Mouse (Mus musculus): ENCODE measurements around the gene Ctbp2. TPM values are rescaled to one million over a fixed set of nuclear protein-coding genes. Genes with fewer than 3 reads are reported as not detected.

The Ctbp2 gene
- polyA plus RNA-seq, 1 experiment from 2014 or later: 133 TPM

DNA sequence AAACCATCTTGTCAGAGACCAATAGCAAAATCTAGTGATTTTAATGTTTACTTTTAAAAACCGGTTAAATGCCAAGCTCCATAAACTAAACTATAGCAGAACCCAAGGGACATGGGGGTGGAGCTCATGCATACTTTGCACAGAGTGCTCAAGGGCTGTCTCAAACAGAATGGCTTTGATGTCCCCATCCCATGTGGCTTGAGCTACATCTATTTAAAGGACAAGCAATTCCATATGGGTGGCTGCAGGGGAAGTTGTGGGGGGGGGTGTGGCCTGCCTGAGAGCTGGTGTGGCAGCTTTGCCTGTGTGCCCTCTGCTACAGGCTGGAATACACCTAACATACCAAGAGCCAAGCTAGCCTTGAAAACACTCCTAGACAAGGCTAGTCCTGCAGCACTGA is 99.5 kb downstream of the Ctbp2 start:
- Histone ChIP-seq H3K27me3 (ENCODE audit: poor library complexity, severe bottlenecking) (no peaks in the 10 kb centered on the region), H3K27ac (no peak overlapping the region)
- 62% methylated on average over 1 of the region's 1 CpGs for WGBS

DNA sequence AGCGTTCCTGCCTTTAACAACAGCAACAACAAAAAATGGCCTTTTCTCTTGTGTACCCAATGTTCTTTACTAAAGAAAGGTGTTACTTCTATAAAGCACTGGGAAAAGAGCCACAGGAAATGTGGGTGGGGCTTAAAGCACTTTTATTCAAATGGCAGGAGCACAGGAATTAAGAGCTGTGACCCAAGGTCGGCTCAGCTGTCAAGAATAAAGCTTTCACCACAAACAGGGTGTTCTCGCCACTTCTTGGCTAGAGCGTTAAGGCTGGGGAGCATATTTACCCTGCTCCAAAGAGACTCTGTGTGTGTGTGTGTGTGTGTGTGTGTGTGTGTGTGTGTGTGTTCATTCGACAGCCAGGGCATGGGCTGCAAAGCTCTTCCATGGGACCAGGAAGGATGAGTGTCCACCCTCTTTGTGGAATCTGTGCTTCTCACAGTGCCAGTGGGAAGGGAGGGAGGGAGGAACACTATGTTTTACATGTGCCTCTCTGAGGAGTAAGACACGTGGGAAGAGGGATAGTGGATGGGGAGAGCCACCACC is 104.6 kb downstream of the Ctbp2 start:
- no peak overlapping the region for H3K4me3 ChIP-seq
- H3K27me3 ChIP-seq (ENCODE audit: poor library complexity, severe bottlenecking): no peaks in the 10 kb centered on the region
- peaks cover 29% of the 10 kb centered on the region for H3K36me3 ChIP-seq (replicated peaks)
- no peaks in the 10 kb centered on the region for H3K9me3 ChIP-seq
- 0 out of 2 replicates have a peak overlapping the region, but pooled peaks have one; percentile 4 for H3K27ac ChIP-seq
- DNase-seq (ENCODE audit: extremely low spot score, low spot score): no peak
- H3K4me1 ChIP-seq: peaks cover 72% of the 10 kb centered on the region
- WGBS: 40% methylated on average over 6 of the region's 6 CpGs

More for the DNA sequence above, 99.5 kb downstream of the Ctbp2 start:
- Histone ChIP-seq H3K4me3 (no peak overlapping the region), H3K9me3 (no peaks in the 10 kb centered on the region), H3K4me1 (peaks cover 70% of the 10 kb centered on the region), H3K36me3 (replicated peaks) (peaks cover 45% of the 10 kb centered on the region)
- DNase-seq (ENCODE audit: extremely low spot score, low spot score): no peak

DNA sequence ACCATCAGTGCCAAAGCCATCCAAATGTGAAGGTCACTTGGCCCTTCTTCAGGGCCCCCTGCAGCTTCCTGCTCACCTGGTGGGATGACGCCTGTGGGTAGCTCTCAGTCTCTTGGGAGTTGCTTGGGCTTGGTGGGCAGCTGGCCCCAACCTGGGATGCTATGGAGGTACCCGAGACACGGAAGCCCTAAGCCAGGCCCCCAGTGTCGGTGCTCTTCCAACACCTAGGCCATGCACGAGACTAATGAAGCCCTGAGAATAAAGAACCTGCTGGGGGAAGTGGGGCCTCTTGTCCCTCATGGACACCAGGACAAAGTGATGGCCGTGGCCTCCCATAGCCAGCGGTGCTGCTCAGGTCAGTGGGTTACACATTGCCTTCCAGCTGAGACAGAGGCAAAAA is 105.2 kb downstream of the Ctbp2 start:
- Histone ChIP-seq H3K27ac (peak overlapping the region; percentile 4; the same call in 1 of the 2 replicates), H3K27me3 (ENCODE audit: poor library complexity, severe bottlenecking) (no peaks in the 10 kb centered on the region), H3K9me3 (no peaks in the 10 kb centered on the region), H3K4me3 (no peak overlapping the region), H3K4me1 (peaks cover 78% of the 10 kb centered on the region), H3K36me3 (replicated peaks) (peaks cover 31% of the 10 kb centered on the region)
- no peak for DNase-seq (ENCODE audit: extremely low spot score, low spot score)
- 77% methylated on average over 7 of the region's 7 CpGs for WGBS

DNA sequence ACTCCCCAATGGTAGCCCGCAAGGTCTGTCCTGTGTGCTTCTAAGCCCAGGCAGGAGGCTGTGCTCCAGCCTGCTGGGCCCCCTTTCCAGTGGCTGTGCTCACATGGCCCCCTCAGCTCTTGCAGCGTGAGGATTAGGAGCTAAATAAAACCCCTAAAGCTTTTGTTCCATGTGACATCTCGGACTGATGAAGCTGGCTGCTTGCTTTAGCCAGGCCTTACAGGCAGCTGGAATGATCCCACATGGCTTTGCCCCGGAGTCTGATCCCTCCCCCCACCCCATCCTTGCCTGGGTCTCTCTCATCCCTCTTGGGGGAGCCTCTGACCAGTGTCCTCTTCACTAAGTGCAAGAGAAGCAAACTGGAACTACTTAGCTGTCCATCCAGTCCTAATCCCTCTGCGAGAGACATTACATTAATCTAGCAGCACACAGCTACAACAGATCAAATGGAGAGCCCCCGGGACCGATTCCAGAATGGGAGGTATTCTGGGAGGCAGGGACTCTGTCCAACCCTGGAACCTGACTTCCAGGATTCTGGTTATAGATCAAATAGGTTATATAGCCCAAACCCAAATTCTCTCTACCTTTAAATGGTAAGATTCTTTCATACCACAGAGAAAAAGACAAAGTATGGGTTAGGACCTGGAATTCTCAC is 108.6 kb downstream of the Ctbp2 start:
- peaks cover 34% of the 10 kb centered on the region for H3K36me3 ChIP-seq (replicated peaks)
- WGBS: 31% methylated on average over 7 of the region's 7 CpGs
- no peaks in the 10 kb centered on the region for H3K9me3 ChIP-seq
- peaks cover 94% of the 10 kb centered on the region for H3K4me1 ChIP-seq
- no peaks in the 10 kb centered on the region for H3K27me3 ChIP-seq (ENCODE audit: poor library complexity, severe bottlenecking)
- H3K4me3 ChIP-seq: peak overlapping the region; percentile 21
- DNase-seq (ENCODE audit: extremely low spot score, low spot score): peak; percentile 33
- peak overlapping the region; percentile 80 for H3K27ac ChIP-seq

DNA sequence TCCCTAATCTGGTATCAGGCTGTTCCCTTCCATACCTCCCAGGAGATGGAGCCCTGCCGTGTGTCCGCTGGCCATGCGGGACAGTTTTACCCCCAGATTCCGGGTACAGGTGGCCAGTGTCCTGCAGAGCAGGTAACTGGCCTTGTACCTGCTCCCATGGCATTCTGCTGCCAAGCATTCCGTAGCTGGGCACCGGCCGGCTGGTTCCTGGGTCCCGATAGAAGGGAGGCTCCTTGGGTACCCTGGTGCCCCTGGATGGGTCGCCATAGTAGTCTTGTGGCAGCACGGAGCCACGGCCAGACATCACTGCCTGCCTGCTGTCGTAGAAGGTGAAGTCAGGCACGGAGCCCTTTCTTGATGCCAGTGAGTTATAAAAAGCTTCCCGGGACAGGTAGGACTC is 109.5 kb downstream of the Ctbp2 start:
- H3K4me3 ChIP-seq: no peak overlapping the region
- H3K36me3 ChIP-seq (replicated peaks): peaks cover 43% of the 10 kb centered on the region
- H3K9me3 ChIP-seq: no peaks in the 10 kb centered on the region
- peaks cover 87% of the 10 kb centered on the region for H3K4me1 ChIP-seq
- no peak for DNase-seq (ENCODE audit: extremely low spot score, low spot score)
- peak overlapping the region; percentile 80 for H3K27ac ChIP-seq
- WGBS: 93% methylated on average over 14 of the region's 14 CpGs
- no peaks in the 10 kb centered on the region for H3K27me3 ChIP-seq (ENCODE audit: poor library complexity, severe bottlenecking)

DNA sequence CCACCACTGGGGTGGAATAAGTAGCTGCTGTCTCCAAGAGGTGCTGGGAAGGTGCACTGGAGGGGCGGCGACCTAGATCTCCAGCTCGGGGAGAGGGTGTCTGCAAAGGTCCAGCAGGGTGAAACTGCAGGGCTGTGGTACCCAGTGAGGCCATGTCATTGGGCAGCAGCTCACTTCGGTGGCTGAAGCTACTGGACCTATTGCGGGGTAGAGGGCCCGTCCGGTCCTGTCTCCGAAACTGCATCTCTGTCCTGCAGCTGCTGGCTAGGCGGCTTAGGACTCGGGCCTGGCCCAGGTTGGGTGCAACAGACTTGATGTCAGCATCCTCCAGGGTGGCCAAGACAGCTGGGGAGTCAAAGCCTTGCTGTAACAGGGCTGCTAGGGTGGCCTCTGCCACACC is 110.2 kb downstream of the Ctbp2 start:
- WGBS: 89% methylated on average over 10 of the region's 10 CpGs
- no peak for DNase-seq (ENCODE audit: extremely low spot score, low spot score)
- Histone ChIP-seq H3K4me3 (no peak overlapping the region), H3K27ac (peak overlapping the region; percentile 80), H3K9me3 (no peaks in the 10 kb centered on the region), H3K27me3 (ENCODE audit: poor library complexity, severe bottlenecking) (no peaks in the 10 kb centered on the region), H3K36me3 (replicated peaks) (peaks cover 48% of the 10 kb centered on the region), H3K4me1 (peaks cover 82% of the 10 kb centered on the region)

DNA sequence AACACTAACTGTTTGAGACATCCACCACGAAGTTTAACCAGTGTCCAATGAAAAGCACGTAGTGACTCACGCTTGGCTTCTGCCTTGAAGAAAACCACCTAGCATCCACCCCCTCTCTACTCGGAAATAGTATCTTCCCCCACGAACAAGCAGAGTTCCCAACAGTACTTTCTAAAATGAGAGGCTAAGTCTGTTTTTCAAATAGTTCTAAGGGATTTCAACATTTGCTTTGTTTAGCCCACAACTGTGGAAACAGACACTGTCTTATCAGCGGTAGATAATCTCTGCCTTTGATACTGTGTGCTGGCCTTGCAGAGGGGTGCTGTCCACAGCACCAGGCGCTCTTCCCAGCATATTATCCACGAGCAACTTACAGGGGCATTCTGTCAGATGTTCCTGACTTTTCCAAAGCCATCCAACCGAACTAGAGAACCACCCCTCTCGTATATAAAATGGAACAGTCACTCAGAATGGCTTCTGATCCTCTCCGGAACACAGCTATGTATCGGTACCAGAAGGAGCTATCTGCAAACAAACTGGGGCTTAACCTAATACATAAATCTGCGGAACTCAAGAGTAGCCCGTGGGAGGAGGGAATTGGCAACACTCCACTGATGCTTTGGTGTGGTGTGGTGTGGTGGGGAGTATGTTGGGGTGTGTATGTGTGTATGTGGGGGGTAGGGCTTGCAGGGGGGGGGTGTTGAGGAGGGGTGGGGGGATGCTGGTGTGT is 111.4 kb downstream of the Ctbp2 start:
- H3K4me1 ChIP-seq: peaks cover 81% of the 10 kb centered on the region
- no peak overlapping the region for H3K4me3 ChIP-seq
- no peaks in the 10 kb centered on the region for H3K27me3 ChIP-seq (ENCODE audit: poor library complexity, severe bottlenecking)
- 82% methylated on average over 14 of the region's 14 CpGs for WGBS
- peak overlapping the region; percentile 40; the same call in 1 of the 2 replicates for H3K27ac ChIP-seq
- no peak for DNase-seq (ENCODE audit: extremely low spot score, low spot score)
- H3K36me3 ChIP-seq (replicated peaks): peaks cover 55% of the 10 kb centered on the region
- H3K9me3 ChIP-seq: no peaks in the 10 kb centered on the region

DNA sequence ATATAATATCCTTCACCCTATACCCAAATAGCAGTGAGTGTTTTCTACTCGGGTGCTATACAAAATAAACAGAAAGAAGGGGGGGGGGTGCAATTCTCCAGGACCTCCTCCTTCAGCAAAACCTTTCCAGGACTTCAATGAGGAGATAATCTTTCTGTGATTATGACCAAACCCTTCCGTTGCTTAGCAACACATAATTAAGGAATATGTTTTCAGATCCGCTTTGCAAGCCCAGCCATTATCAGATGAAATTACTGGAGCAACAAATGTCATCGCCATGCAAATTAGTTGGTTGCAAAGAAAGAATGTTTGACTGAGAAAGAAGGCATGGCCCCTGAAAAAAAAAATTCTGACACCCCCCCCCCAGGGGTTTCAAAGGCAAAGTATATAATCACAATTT is 112.5 kb downstream of the Ctbp2 start:
- no peak for DNase-seq (ENCODE audit: extremely low spot score, low spot score)
- Histone ChIP-seq H3K36me3 (replicated peaks) (peaks cover 60% of the 10 kb centered on the region), H3K27ac (no peak overlapping the region), H3K27me3 (ENCODE audit: poor library complexity, severe bottlenecking) (no peaks in the 10 kb centered on the region), H3K4me3 (no peak overlapping the region), H3K4me1 (peaks cover 76% of the 10 kb centered on the region), H3K9me3 (no peaks in the 10 kb centered on the region)
- WGBS: 61% methylated on average over 4 of the region's 4 CpGs

DNA sequence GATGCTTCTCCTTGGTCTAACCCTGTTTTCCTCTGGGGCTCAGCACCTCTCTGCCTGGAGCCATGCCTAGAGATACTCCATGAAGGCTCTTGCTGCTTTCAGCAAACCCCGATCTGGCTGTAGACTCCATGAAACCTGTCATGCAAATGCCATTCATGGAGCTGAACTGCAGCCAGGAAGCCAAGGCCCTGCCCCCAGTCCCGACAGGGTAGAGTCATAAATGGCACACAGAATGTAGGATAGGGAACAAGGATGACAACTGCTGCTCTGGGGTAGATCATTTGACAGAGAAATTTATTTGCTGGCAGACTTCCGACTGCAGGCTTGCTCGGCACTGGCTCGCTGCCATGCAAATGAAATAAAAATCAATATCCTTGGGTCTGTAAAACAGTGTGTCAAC is 113.0 kb downstream of the Ctbp2 start:
- no peak overlapping the region for H3K4me3 ChIP-seq
- H3K27ac ChIP-seq: peak overlapping the region; percentile 2; the same call in 1 of the 2 replicates

DNA sequence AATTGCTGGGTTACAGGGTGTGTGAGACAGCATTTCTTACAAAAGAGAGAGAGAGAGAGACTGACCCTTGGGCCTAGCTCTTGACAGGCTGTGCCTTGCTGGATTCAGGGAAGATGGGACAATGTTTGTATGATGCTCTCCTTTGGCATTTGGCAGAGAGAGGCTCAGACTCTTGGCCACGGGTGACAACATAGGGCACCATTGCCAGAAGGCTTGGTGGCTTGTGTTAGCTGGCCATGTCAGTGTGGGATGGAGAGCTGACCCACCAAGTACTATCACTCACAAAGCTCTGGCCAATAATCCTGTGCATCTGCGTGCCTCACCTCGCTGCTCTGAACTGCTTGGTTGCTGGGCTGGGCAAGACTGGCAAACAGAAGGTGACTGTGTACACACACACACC is 113.7 kb downstream of the Ctbp2 start:
- Histone ChIP-seq H3K4me1 (peaks cover 68% of the 10 kb centered on the region), H3K27me3 (ENCODE audit: poor library complexity, severe bottlenecking) (no peaks in the 10 kb centered on the region), H3K4me3 (no peak overlapping the region), H3K36me3 (replicated peaks) (peaks cover 64% of the 10 kb centered on the region), H3K27ac (0 out of 2 replicates have a peak overlapping the region, but pooled peaks have one; percentile 2), H3K9me3 (no peaks in the 10 kb centered on the region)
- DNase-seq (ENCODE audit: extremely low spot score, low spot score): no peak
- 91% methylated on average over 3 of the region's 3 CpGs for WGBS

More for the DNA sequence above, 113.0 kb downstream of the Ctbp2 start:
- Histone ChIP-seq H3K36me3 (replicated peaks) (peaks cover 60% of the 10 kb centered on the region), H3K4me1 (peaks cover 72% of the 10 kb centered on the region), H3K27me3 (ENCODE audit: poor library complexity, severe bottlenecking) (no peaks in the 10 kb centered on the region), H3K9me3 (no peaks in the 10 kb centered on the region)
- WGBS: 83% methylated on average over 5 of the region's 5 CpGs
- no peak for DNase-seq (ENCODE audit: extremely low spot score, low spot score)

DNA sequence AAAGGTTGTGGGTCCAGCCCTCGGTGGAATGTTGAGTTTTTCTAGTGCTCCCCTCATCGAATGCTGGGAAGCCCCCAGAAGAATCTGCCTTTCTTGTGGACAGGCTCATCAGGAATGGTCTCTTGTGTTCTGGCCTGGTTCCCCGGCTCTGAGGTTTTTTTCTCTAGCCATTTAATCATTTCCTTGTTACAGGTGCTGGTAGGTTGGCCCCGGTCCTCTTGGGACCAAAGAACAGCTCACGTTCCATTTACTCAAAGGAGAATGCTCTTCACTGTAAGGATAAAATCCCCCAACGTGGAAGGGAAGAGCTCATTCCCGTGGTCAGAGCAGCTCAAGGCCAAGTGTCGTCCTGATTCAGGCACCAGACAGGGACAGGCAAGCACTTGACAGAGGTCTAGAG is 114.5 kb downstream of the Ctbp2 start:
- no peak for DNase-seq (ENCODE audit: extremely low spot score, low spot score)
- peaks cover 69% of the 10 kb centered on the region for H3K36me3 ChIP-seq (replicated peaks)
- H3K9me3 ChIP-seq: no peaks in the 10 kb centered on the region
- H3K27ac ChIP-seq: no peak overlapping the region
- no peak overlapping the region for H3K4me3 ChIP-seq
- H3K27me3 ChIP-seq (ENCODE audit: poor library complexity, severe bottlenecking): no peaks in the 10 kb centered on the region
- peaks cover 67% of the 10 kb centered on the region for H3K4me1 ChIP-seq
- WGBS: 92% methylated on average over 8 of the region's 8 CpGs

DNA sequence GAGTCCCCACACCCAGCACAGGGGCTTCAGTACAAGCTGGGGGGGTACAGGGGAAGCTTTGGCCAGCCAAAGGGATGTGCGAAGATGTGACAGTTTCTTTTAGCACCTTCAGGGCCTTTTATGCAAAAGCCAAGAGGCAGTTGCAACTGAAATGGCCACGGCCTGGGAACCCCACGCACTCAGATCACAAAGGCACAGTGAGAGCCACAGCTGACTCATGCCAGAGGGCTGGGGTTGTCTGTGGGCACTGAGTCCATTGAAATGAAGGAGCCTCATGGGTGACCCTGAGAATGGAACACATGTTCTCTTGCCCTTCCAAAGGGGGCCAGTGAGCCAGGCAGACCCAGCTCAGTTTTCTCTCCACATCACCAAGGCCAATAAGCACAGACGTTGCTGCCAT is 115.5 kb downstream of the Ctbp2 start:
- Histone ChIP-seq H3K4me3 (no peak overlapping the region), H3K4me1 (peaks cover 67% of the 10 kb centered on the region), H3K27ac (no peak overlapping the region), H3K36me3 (replicated peaks) (peaks cover 61% of the 10 kb centered on the region), H3K9me3 (no peaks in the 10 kb centered on the region), H3K27me3 (ENCODE audit: poor library complexity, severe bottlenecking) (no peaks in the 10 kb centered on the region)
- 90% methylated on average over 4 of the region's 4 CpGs for WGBS
- no peak for DNase-seq (ENCODE audit: extremely low spot score, low spot score)

DNA sequence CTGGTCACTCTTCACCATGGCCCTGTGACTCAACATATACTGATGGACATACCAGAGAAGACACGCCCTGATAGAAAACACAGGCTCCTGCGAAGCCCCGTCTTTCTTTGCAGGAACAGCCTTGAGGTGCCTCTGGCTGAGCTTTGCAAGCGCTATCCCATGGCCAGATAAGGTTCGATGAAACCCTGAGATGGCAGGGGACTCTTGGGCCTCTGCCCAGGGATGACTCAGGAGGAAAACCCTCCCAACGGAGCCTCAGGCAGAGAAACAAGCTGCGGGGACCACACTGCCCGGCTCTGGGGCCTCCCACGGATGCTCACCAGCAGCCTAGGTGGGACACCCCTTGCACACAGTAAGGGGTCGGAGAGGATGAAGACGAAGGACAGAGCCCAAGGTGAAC is 116.8 kb downstream of the Ctbp2 start:
- WGBS: 87% methylated on average over 11 of the region's 11 CpGs
- no peaks in the 10 kb centered on the region for H3K27me3 ChIP-seq (ENCODE audit: poor library complexity, severe bottlenecking)
- H3K36me3 ChIP-seq (replicated peaks): peaks cover 65% of the 10 kb centered on the region
- DNase-seq (ENCODE audit: extremely low spot score, low spot score): no peak
- 0 out of 2 replicates have a peak overlapping the region, but pooled peaks have one; percentile 0 for H3K27ac ChIP-seq
- no peaks in the 10 kb centered on the region for H3K9me3 ChIP-seq
- H3K4me3 ChIP-seq: no peak overlapping the region
- H3K4me1 ChIP-seq: peaks cover 55% of the 10 kb centered on the region

Data from forebrain, embryonic 10.5 days (tissue).